Mouse (Mus musculus) adrenal gland, postnatal 14 days (tissue): ENCODE data around the gene Dock9. TPM values are rescaled to one million over a fixed set of nuclear protein-coding genes. Genes with fewer than 3 reads are reported as not detected.

ENCODE experiments used
- DNase-seq: peaks from one replicate; pipeline ENCODE4 v3.0.0; 2021; ENCODE audit warnings: mixed read lengths
- long read RNA-seq, 2 experiments: library from polyadenylated mRNA; stranded (forward); transcript quantifications; one replicate each; pipeline ENCODE4 v2.0.0; 2021
- total RNA-seq: library from RNA; stranded (reverse); gene quantifications from 2 replicates; pipeline ENCODE4 v1.2.3, GENCODE M21; 2021

The Dock9 gene
- 31.9 and 43.7 TPM in 2 replicates for total RNA-seq
- long read RNA-seq, experiment 1, partial matches to known transcripts: 0 of 4 reads
- long read RNA-seq, experiment 1, other reads (novel, unspliced or antisense): 4 of 4 reads
- long read RNA-seq, experiment 2, partial matches to known transcripts: 3 of 6 reads
- long read RNA-seq, experiment 2, other reads (novel, unspliced or antisense): 3 of 6 reads

GRCm38 (mm10) chr14:121797457-121798410 is at the start of gene Dock9:
Gene Dock9 (minus strand): TSS chr14:121797837.
- peak; percentile 94 for DNase-seq

GRCm38 (mm10) chr14:121844486-121844885 is 46.8 kb upstream of the Dock9 start:
- no peak for DNase-seq

- DNase-seq: no peak
Measured at GRCm38 (mm10) chr14:121840217-121840616, 42.6 kb upstream of the Dock9 start.

GRCm38 (mm10) chr14:121838161-121838560 is 40.5 kb upstream of the Dock9 start:
- no peak for DNase-seq

- no peak for DNase-seq
Measured at GRCm38 (mm10) chr14:121833001-121833520, 35.4 kb upstream of the Dock9 start.

- DNase-seq: no peak
Measured at GRCm38 (mm10) chr14:121829816-121830442, 32.3 kb upstream of the Dock9 start.

- DNase-seq: no peak
Measured at GRCm38 (mm10) chr14:121827091-121827490, 29.5 kb upstream of the Dock9 start.

GRCm38 (mm10) chr14:121825521-121826445 is 28.1 kb upstream of the Dock9 start:
- no peak for DNase-seq

- peak; percentile 81 for DNase-seq
Measured at GRCm38 (mm10) chr14:121824322-121825103, 26.9 kb upstream of the Dock9 start.

- no peak for DNase-seq
Measured at GRCm38 (mm10) chr14:121822997-121823396, 25.4 kb upstream of the Dock9 start.

- no peak for DNase-seq
Measured at GRCm38 (mm10) chr14:121822506-121822905, 24.9 kb upstream of the Dock9 start.

GRCm38 (mm10) chr14:121806791-121807190 is 9.2 kb upstream of the Dock9 start:
- DNase-seq: no peak

GRCm38 (mm10) chr14:121806316-121806715 is 8.7 kb upstream of the Dock9 start:
- no peak for DNase-seq

GRCm38 (mm10) chr14:121804461-121804860 is 6.8 kb upstream of the Dock9 start:
- no peak for DNase-seq

GRCm38 (mm10) chr14:121800962-121801361 is 3.3 kb upstream of the Dock9 start:
- DNase-seq: peak; percentile 50

- DNase-seq: no peak
Measured at GRCm38 (mm10) chr14:121799112-121799511, 1.5 kb upstream of the Dock9 start.

- peak; percentile 95 for DNase-seq
Measured at GRCm38 (mm10) chr14:121798411-121798799, 768 bp upstream of the Dock9 start.

- DNase-seq: peak; percentile 26
Measured at GRCm38 (mm10) chr14:121796571-121797456, 823 bp downstream of the Dock9 start.

- DNase-seq: no peak
Measured at GRCm38 (mm10) chr14:121795536-121795935, 2.1 kb downstream of the Dock9 start.

- no peak for DNase-seq
Measured at GRCm38 (mm10) chr14:121793639-121794038, 4.0 kb downstream of the Dock9 start.
